Mouse (Mus musculus) erythroblast, embryonic 14.5 days (primary cell): ENCODE measurements around the gene Btd.

Experiments used
- GATA1 ChIP-seq: IDR thresholded peaks from 2 replicates; pipeline ENCODE4 v1.6.1; 2012; ENCODE audit warnings: low read length, inconsistent platforms, mixed read lengths
- TAL1 ChIP-seq: IDR thresholded peaks from 3 replicates; pipeline ENCODE4 v1.6.1; 2012; ENCODE audit warnings: low read length, inconsistent platforms, mixed read lengths

GRCm38 (mm10) chr14:31717360-31717759 lies 76.5 kb downstream of the Btd start:
- TF ChIP-seq GATA1 (no peak), TAL1 (no peak)
